Mouse (Mus musculus) olfactory bulb, adult 2 months (tissue): ENCODE data around the gene Ctnna3. TPM values are rescaled to one million over a fixed set of nuclear protein-coding genes. Genes with fewer than 3 reads are reported as not detected.

Source experiments
- H3K27ac ChIP-seq: fragments of 200-500 bp; 2 replicates; pipeline ENCODE4 v1.5.1; 2012; ENCODE audit warnings: low read depth, low read length; ENCODE audit not compliant: insufficient read depth
- H3K4me1 ChIP-seq: fragments of 200-500 bp; 2 replicates; pipeline ENCODE4 v1.6.1; 2012; ENCODE audit warnings: low read length; ENCODE audit not compliant: control insufficient read depth, insufficient read depth
- H3K4me3 ChIP-seq: fragments of 200-500 bp; 2 replicates; pipeline ENCODE4 v1.5.1; 2012; ENCODE audit warnings: mild to moderate bottlenecking, low read depth, low read length, moderate library complexity; ENCODE audit not compliant: insufficient read depth
- CTCF ChIP-seq: fragments of 200-500 bp; IDR thresholded peaks from 2 replicates; pipeline ENCODE4 v1.5.1; 2012; ENCODE audit warnings: low read depth, mild to moderate bottlenecking, low read length, moderate library complexity; ENCODE audit not compliant: insufficient read depth
- POLR2A ChIP-seq: fragments of 200-500 bp; IDR thresholded peaks from 2 replicates; pipeline ENCODE4 v1.6.1; 2012; ENCODE audit warnings: mild to moderate bottlenecking, low read depth, low read length, moderate library complexity; ENCODE audit not compliant: insufficient read depth
- WGBS: fragments of 180-500 bp; shearing (Covaris S2); methylation state at CpG from one replicate; pipeline ENCODE4 v1.1.7; 2018; 5-methylcytosine and 5-hydroxymethylcytosine counted together
- polyA plus RNA-seq: library from polyadenylated mRNA; stranded (reverse); fragments of >200 nt; gene quantifications from 2 replicates; pipeline ENCODE4 v1.2.4, GENCODE M21; 2012; ENCODE audit warnings: low replicate concordance; ENCODE audit not compliant: missing spikeins, insufficient read depth, insufficient read length

Gene Ctnna3
- polyA plus RNA-seq, 1 experiment, result not detected

DNA sequence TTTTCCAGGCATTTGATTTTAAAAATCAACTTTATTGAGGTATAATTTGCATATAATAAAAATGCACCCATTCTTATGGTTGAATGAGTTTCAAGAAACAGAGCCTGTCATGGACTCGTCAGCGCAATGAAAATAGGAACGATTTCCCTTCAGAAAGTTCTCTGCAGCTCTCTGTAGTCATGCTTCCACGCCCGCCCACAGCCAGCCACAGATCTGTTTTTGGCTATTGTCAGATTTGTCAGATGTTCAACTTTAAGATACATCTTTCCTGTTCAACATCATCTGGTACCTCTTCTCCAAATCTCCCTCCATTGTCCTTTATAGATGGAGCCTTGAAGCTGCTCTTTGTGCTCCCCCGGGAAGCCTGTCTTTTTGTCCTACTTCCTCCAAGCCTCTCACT is 280.3 kb downstream of the Ctnna3 start:
- H3K27ac ChIP-seq, result no peak overlapping the region
- no peaks in the 10 kb centered on the region for H3K4me1 ChIP-seq
- 66% methylated on average over 6 of the region's 6 CpGs for WGBS
- TF ChIP-seq CTCF, result no peak
- TF ChIP-seq POLR2A, result no peak
- H3K4me3 ChIP-seq, result no peak overlapping the region

DNA sequence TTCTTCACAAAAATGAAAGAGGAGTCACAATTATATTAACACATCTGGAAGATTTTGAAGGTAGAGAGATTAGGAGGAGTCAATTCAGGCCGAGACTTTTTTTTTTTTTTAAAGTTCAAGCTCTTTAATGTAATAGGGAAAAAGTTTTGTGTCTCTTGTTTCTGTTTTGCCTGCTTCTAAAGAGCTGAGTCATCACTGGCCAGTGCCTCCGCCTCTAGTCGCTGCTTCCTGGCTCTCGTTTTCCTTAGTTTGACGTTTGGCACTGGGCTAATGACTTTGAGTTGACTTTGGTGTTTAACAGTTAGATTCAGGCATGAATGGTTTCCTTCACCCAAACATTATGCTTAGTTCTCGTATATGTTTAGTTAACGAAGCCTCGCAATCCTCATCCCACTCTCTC is 282.6 kb downstream of the Ctnna3 start:
- Histone ChIP-seq H3K4me1 (no peaks in the 10 kb centered on the region), H3K4me3 (no peak overlapping the region), H3K27ac (no peak overlapping the region)
- 70% methylated on average over 8 of the region's 8 CpGs for WGBS
- TF ChIP-seq POLR2A, result no peak
- TF ChIP-seq CTCF, result no peak

DNA sequence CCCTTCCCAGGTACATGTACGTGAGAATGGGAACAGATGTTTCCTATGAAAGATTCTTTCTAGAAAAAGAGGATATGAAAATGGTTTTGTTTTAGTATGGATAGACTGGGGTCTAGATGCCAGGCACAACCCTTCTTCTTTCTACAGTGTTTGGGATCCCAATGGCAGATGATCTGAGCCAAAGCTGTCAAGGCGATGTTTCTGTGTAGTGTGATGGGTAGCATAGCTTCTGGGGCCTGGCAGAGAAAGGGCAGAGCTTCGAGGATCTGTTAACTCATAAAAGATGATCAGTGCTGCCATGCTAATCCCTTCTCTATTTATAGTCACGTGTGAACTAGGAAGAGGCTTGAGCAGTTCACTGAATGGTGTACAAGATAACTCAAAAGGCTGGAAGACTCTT is 284.3 kb downstream of the Ctnna3 start:
- WGBS, result 84% methylated on average over 4 of the region's 4 CpGs
- Histone ChIP-seq H3K4me1 (no peaks in the 10 kb centered on the region), H3K4me3 (no peak overlapping the region), H3K27ac (no peak overlapping the region)
- TF ChIP-seq POLR2A (no peak), CTCF (no peak)

DNA sequence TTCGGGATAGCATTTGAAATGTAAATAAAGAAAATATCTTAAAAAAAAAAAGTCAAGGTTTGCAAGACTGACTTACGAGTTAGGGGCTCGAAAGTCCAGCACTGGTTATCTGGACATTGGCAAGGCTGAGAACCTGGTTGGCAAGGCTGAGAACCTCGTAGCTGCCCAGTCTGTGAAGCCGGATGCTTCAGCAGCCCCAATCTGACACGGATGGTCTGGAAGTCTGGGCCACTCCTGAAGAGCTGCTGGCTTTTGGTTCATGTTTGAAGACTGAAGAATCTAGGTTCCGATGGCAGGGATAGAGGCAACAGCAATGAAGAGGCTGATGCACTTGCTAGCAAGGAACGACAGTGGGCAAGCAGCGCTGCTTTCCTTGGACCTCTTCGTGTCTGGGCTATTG is 339.0 kb downstream of the Ctnna3 start:
- WGBS, result 92% methylated on average over 10 of the region's 10 CpGs
- no peak for TF ChIP-seq CTCF
- TF ChIP-seq POLR2A, result no peak
- Histone ChIP-seq H3K27ac (no peak overlapping the region), H3K4me3 (no peak overlapping the region), H3K4me1 (no peaks in the 10 kb centered on the region)

DNA sequence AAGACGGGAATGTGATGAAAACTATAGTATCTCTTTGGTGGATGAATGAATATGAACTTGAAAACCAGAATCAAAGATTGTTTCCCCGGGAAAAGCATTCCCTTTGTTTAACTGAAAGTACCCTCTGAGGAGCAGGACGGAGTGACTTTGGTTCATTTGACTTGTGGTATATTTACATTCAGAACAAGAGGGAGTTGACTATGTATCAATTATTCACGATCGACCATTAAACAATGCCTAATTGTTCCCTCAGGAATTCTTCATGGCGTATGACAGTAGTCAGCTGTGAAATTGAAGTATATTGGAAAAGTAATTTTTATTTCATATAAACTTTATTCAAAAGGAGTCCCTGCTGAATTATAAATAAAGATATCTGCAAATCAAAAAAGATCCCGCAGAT is 341.8 kb downstream of the Ctnna3 start:
- WGBS, result 91% methylated on average over 7 of the region's 7 CpGs
- no peak overlapping the region for H3K4me3 ChIP-seq
- H3K27ac ChIP-seq, result no peak overlapping the region
- no peak for TF ChIP-seq POLR2A
- TF ChIP-seq CTCF, result no peak
- H3K4me1 ChIP-seq, result no peaks in the 10 kb centered on the region

DNA sequence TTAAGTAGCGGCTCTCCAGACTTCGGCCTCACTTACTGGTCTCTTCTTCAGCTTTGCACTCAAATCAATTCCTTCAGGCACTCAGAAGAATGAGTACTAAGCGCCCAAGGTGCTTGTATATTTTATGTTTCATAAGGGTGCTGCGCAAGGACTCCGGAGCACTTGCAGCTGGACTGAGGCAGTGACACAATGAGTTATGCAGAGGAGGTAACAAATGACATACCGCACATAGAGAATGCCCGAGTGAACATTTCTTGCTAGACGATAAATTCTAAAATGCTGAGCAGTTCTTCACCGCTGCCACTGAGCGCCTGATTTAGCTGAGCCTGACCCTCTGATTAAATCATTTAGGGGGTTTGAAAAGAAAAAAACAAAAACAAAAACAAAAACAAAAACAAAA is 342.2 kb downstream of the Ctnna3 start:
- 74% methylated on average over 10 of the region's 10 CpGs for WGBS
- TF ChIP-seq POLR2A (no peak), CTCF (no peak)
- H3K4me1 ChIP-seq, result no peaks in the 10 kb centered on the region
- no peak overlapping the region for H3K27ac ChIP-seq
- H3K4me3 ChIP-seq, result no peak overlapping the region

DNA sequence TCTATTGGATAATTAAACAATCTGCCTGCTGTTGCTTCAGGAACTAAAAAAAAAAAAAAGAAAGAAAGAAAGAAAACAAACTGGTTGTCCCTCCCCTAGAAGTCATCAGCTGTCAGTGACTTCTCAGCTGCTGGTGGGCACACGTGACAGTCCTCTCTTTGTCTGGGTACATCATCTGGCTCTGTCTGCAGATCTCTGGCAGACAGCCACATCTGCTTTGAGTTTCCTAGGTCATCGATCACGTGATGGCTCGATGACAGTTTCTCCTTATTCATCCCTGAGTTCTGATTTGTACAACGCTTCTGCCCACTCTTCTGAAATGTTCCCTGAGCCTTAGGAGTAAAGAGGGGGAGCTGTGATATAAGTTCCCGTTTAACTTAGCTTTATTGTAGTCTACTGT is 352.1 kb downstream of the Ctnna3 start:
- TF ChIP-seq POLR2A (no peak), CTCF (no peak)
- Histone ChIP-seq H3K4me3 (no peak overlapping the region), H3K4me1 (no peaks in the 10 kb centered on the region), H3K27ac (no peak overlapping the region)
- WGBS, result 61% methylated on average over 6 of the region's 6 CpGs

DNA sequence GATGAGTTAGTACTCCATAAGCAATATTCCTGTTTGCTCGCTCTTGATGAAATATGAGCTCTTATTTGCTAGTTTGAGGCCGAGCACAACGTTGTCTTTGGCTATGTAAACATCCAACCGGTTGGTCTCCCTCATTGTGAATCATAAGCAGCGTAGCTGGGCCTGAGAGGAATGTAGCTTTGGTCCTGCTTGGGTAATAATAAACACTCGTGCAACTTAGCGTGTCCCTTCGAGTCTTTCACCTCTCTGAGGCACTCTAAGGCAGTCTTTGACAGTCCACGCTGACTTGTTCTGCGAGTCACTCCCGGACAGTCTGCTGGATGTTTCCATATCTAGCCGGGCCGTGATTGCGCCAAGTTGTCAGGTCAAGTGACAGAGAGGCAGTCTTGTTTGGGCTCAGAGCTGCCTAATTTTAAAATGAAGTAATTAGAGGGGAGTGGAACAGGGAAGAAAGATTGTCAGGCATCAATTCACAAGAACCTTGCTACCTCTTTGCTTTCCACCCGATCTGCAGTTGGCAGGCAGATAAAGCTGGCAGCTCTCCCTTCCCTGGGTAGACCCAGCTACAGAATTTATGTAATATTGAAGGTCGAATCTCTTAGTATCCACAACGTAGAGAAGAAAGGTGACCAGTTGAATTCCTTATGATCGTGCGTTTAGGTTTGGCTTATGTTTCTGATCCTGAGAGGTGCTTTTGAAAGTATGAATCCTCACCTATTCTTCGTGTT is 355.1 kb downstream of the Ctnna3 start:
- Histone ChIP-seq H3K4me1 (no peaks in the 10 kb centered on the region), H3K27ac (no peak overlapping the region), H3K4me3 (no peak overlapping the region)
- 81% methylated on average over 20 of the region's 20 CpGs for WGBS
- TF ChIP-seq POLR2A (no peak), CTCF (no peak)

DNA sequence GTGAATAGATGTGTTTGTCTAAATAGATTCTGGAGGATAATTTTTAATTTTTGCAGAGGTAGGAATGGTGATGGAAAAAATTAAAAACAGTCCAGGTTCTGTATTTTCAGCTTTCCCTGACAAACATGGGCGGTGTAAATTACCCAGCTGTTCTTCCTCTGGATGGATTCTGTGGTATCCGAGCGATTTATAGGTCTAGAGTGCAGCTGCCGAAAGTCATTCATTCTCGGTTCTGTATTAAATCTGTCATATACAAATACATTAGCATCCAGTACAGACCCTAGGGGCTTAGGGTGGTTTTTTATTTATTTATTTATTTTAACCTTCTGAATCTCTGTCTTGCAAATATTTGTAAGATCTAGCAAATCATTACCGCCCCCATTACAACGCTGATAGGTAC is 356.5 kb downstream of the Ctnna3 start:
- TF ChIP-seq POLR2A, result no peak
- 94% methylated on average over 7 of the region's 7 CpGs for WGBS
- H3K4me1 ChIP-seq, result peaks cover 2% of the 10 kb centered on the region; the same call in 1 of the 2 replicates
- no peak overlapping the region for H3K4me3 ChIP-seq
- no peak overlapping the region for H3K27ac ChIP-seq

DNA sequence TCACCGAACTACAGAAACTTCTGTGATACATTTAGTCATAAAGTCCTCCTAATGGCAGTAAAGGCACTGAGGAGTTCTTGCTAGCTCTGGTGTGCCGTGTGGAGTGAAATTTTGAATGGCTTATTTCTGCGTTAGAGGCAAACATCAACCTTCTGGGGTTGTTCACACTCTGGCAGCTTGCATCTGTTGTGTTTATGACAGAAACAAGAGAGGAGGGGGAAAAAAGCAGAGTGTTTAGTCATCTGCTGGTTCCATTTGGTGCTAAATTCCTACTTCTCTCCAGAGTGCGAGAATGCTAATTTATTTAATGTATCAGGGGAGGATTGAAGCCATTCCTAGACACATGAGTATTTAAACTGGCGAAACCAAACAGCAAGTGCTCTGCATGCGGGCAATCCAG is 374.0 kb downstream of the Ctnna3 start:
- Histone ChIP-seq H3K4me3 (no peak overlapping the region), H3K27ac (no peak overlapping the region), H3K4me1 (no peaks in the 10 kb centered on the region)
- 81% methylated on average over 6 of the region's 6 CpGs for WGBS
- no peak for TF ChIP-seq CTCF
- TF ChIP-seq POLR2A, result no peak
